Mouse (Mus musculus) embryonic facial prominence, embryonic 11.5 days (tissue): Measurements from ENCODE around the gene Sigirr. TPM values are rescaled to one million over a fixed set of nuclear protein-coding genes. Genes with fewer than 3 reads are reported as not detected.

Experiments used
- ATAC-seq: fragments of 200-750 bp; cut with Nextera tagmentation; replicated peaks from 2 replicates; pipeline ENCODE4 v1.8.0; 2017; ENCODE audit warnings: low read depth; ENCODE audit not compliant: insufficient number of reproducible peaks, low FRiP score, low TSS enrichment
- DNase-seq: peaks from one replicate; pipeline ENCODE4 v3.0.0-alpha.2; 2015; ENCODE audit warnings: low spot score
- H3K27ac ChIP-seq: fragments of 300-500 bp; sonication (generic); replicated peaks from 2 replicates; pipeline ENCODE4 v1.5.1; 2014; ENCODE audit warnings: mild to moderate bottlenecking, low read depth, low read length, control low read depth
- H3K27me3 ChIP-seq: fragments of 300-500 bp; sonication (generic); 2 replicates; pipeline ENCODE4 v1.6.1; 2014; ENCODE audit warnings: mild to moderate bottlenecking, low read length, moderate library complexity, mixed read lengths; ENCODE audit not compliant: control insufficient read depth, insufficient read depth
- H3K36me3 ChIP-seq: fragments of 300-500 bp; sonication (generic); replicated peaks from 2 replicates; pipeline ENCODE4 v1.6.1; 2014; ENCODE audit warnings: low read depth, mild to moderate bottlenecking, low read length, moderate library complexity, mixed read lengths; ENCODE audit not compliant: control insufficient read depth, insufficient read depth
- H3K4me1 ChIP-seq: fragments of 300-500 bp; sonication (generic); 2 replicates; pipeline ENCODE4 v1.6.1; 2014; ENCODE audit warnings: low read length, mixed read lengths; ENCODE audit not compliant: control insufficient read depth, insufficient read depth
- H3K4me2 ChIP-seq: fragments of 300-500 bp; sonication (generic); 2 replicates; pipeline ENCODE4 v1.6.1; 2014; ENCODE audit warnings: low read depth, mild to moderate bottlenecking, control low read depth, low read length, moderate library complexity
- H3K4me3 ChIP-seq: fragments of 300-500 bp; sonication (generic); 2 replicates; pipeline ENCODE4 v1.5.1; 2014; ENCODE audit warnings: low read depth, low read length, control low read depth
- H3K9ac ChIP-seq: fragments of 300-500 bp; sonication (generic); replicated peaks from 2 replicates; pipeline ENCODE4 v1.6.1; 2014; ENCODE audit warnings: mild to moderate bottlenecking, control low read depth, low read length
- H3K9me3 ChIP-seq: fragments of 300-500 bp; sonication (generic); replicated peaks from 2 replicates; pipeline ENCODE4 v1.6.1; 2016; ENCODE audit warnings: mild to moderate bottlenecking, low read length, inconsistent platforms, mixed read lengths; ENCODE audit not compliant: control insufficient read depth
- WGBS: fragments of 180-500 bp; shearing (Covaris S2); extraction: QIAGEN DNeasy Blood & Tissue Kit; methylation state at CpG from one replicate; pipeline ENCODE4 v1.1.7; 2014; 5-methylcytosine and 5-hydroxymethylcytosine counted together
- polyA plus RNA-seq: library from polyadenylated mRNA; unstranded; fragments of >200 nt; fragmentation: Nextera tagmentation; extraction: Ambion mirVana; gene quantifications from 2 replicates; pipeline ENCODE4 v1.2.1, GENCODE M21; 2014

Sigirr gene
- polyA plus RNA-seq, 1 experiment from 2014 or later: 1.6 TPM

- 93% methylated on average over 6 of the region's 6 CpGs for WGBS
- H3K9ac ChIP-seq: no peak overlapping the region
- ATAC-seq: no peak
- no peak overlapping the region for H3K27ac ChIP-seq
- H3K4me3 ChIP-seq: no peak overlapping the region
- H3K36me3 ChIP-seq: no peaks in the 10 kb centered on the region
- no peaks in the 10 kb centered on the region for H3K27me3 ChIP-seq
- no peak for DNase-seq
- H3K4me1 ChIP-seq: no peaks in the 10 kb centered on the region; the same call in 1 of the 2 replicates
- H3K9me3 ChIP-seq: no peaks in the 10 kb centered on the region
- H3K4me2 ChIP-seq: no peak overlapping the region
Measured at GRCm38 (mm10) chr7:141056976-141057375, 43.4 kb downstream of the Sigirr start.

GRCm38 (mm10) chr7:141055785-141056184 is 44.6 kb downstream of the Sigirr start:
- no peak overlapping the region for H3K9ac ChIP-seq
- DNase-seq (no peak), ATAC-seq (no peak)
- H3K4me3 ChIP-seq: no peak overlapping the region
- H3K4me2 ChIP-seq: no peak overlapping the region
- no peaks in the 10 kb centered on the region for H3K36me3 ChIP-seq
- H3K9me3 ChIP-seq: no peaks in the 10 kb centered on the region
- H3K27me3 ChIP-seq: no peaks in the 10 kb centered on the region
- no peaks in the 10 kb centered on the region; the same call in 1 of the 2 replicates for H3K4me1 ChIP-seq
- 76% methylated on average over 4 of the region's 4 CpGs for WGBS
- H3K27ac ChIP-seq: no peak overlapping the region

GRCm38 (mm10) chr7:141052421-141052820 is 48.0 kb downstream of the Sigirr start:
- 78% methylated on average over 2 of the region's 2 CpGs for WGBS
- Histone ChIP-seq H3K4me3 (no peak overlapping the region), H3K27ac (no peak overlapping the region), H3K9me3 (no peaks in the 10 kb centered on the region), H3K36me3 (no peaks in the 10 kb centered on the region), H3K9ac (no peak overlapping the region), H3K27me3 (no peaks in the 10 kb centered on the region), H3K4me1 (no peaks in the 10 kb centered on the region; the same call in none of the 2 replicates), H3K4me2 (no peak overlapping the region)
- DNase-seq (no peak), ATAC-seq (no peak)

GRCm38 (mm10) chr7:141052016-141052415 is 48.4 kb downstream of the Sigirr start:
- Histone ChIP-seq H3K27ac (no peak overlapping the region), H3K4me2 (no peak overlapping the region), H3K9me3 (no peaks in the 10 kb centered on the region), H3K27me3 (no peaks in the 10 kb centered on the region), H3K4me3 (no peak overlapping the region), H3K4me1 (no peaks in the 10 kb centered on the region; the same call in none of the 2 replicates), H3K36me3 (no peaks in the 10 kb centered on the region), H3K9ac (no peak overlapping the region)
- 83% methylated on average over 4 of the region's 4 CpGs for WGBS
- ATAC-seq (no peak), DNase-seq (no peak)

- H3K4me1 ChIP-seq: no peaks in the 10 kb centered on the region; the same call in none of the 2 replicates
- H3K27me3 ChIP-seq: no peaks in the 10 kb centered on the region
- no peak overlapping the region for H3K4me2 ChIP-seq
- ATAC-seq: no peak
- no peak overlapping the region for H3K9ac ChIP-seq
- H3K4me3 ChIP-seq: no peak overlapping the region
- no peaks in the 10 kb centered on the region for H3K36me3 ChIP-seq
- no peaks in the 10 kb centered on the region for H3K9me3 ChIP-seq
- 66% methylated on average over 17 of the region's 17 CpGs for WGBS
- H3K27ac ChIP-seq: no peak overlapping the region
- DNase-seq: no peak
Measured at GRCm38 (mm10) chr7:141051060-141051685, 49.2 kb downstream of the Sigirr start.

- Histone ChIP-seq H3K27me3 (no peaks in the 10 kb centered on the region), H3K27ac (no peak overlapping the region), H3K9me3 (no peaks in the 10 kb centered on the region), H3K9ac (no peak overlapping the region), H3K4me2 (no peak overlapping the region), H3K36me3 (no peaks in the 10 kb centered on the region), H3K4me3 (no peak overlapping the region), H3K4me1 (no peaks in the 10 kb centered on the region; the same call in none of the 2 replicates)
- 70% methylated on average over 2 of the region's 2 CpGs for WGBS
- DNase-seq (no peak), ATAC-seq (no peak)
Measured at GRCm38 (mm10) chr7:141049326-141049725, 51.0 kb downstream of the Sigirr start.

- Histone ChIP-seq H3K4me3 (peak overlapping the region; percentile 30), H3K9ac (peak overlapping the region; percentile 39), H3K4me1 (no peaks in the 10 kb centered on the region; the same call in none of the 2 replicates), H3K4me2 (peak overlapping the region; percentile 82), H3K27ac (no peak overlapping the region), H3K9me3 (no peaks in the 10 kb centered on the region), H3K36me3 (no peaks in the 10 kb centered on the region), H3K27me3 (no peaks in the 10 kb centered on the region)
- peak; percentile 94 for DNase-seq
- peak; percentile 79 for ATAC-seq
- WGBS: 9% methylated on average over 21 of the region's 21 CpGs
Measured at GRCm38 (mm10) chr7:141048226-141049218, 51.9 kb downstream of the Sigirr start.
